Mouse (Mus musculus) CH12.LX (cell line): Measurements from ENCODE around the gene Chst2.

Source experiments
- CTCF ChIP-seq, 2 experiments: IDR thresholded peaks in 1 of 2; conservative IDR thresholded peaks in 1 of 2; 2 replicates each; pipeline ENCODE4 v1.5.1; 2011 to 2012; ENCODE audit warnings: low read depth in 2 of 2, low read length in 2 of 2, improper control_type of control experiment in 1 of 2, inconsistent platforms in 1 of 2, mild to moderate bottlenecking in 1 of 2, moderate library complexity in 1 of 2
- EP300 ChIP-seq: IDR thresholded peaks from 2 replicates; pipeline ENCODE4 v1.6.1; 2011; ENCODE audit warnings: low read length, improper control_type of control experiment
- MAFK ChIP-seq: IDR thresholded peaks from 2 replicates; pipeline ENCODE4 v1.6.1; 2011; ENCODE audit warnings: low read length, improper control_type of control experiment; ENCODE audit not compliant: insufficient replicate concordance
- POLR2A ChIP-seq: IDR thresholded peaks from 2 replicates; pipeline ENCODE4 v1.6.1; 2011; ENCODE audit warnings: low read depth, mild to moderate bottlenecking, improper control_type of control experiment, low read length
- USF1 ChIP-seq: IDR thresholded peaks from 2 replicates; pipeline ENCODE4 v1.6.1; 2014; ENCODE audit warnings: low read depth, mild to moderate bottlenecking, inconsistent platforms, low read length, improper control_type of control experiment
- ZNF384 ChIP-seq: IDR thresholded peaks from 2 replicates; pipeline ENCODE4 v1.6.1; 2012; ENCODE audit warnings: low read depth, low read length, improper control_type of control experiment, inconsistent platforms

DNA sequence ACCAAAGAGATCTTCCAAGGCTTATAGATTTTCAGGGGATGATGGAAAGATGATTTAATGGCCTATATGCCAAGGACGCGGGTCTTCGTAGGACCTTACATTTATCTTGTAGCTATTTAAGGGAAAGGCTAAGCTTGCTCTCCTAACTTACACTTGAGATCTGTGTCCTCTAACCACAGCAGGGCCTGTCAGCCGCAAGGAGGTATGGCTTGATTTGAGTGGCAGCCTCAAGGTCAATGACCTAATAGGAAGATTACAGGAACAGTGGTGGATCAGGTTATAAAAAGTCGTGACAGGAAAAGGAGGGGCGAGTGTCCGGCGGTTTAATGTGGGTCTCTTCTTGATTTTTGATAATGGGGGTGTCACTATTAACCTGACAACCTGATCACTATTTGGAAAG is 44.1 kb upstream of the Chst2 start:
- no peak for TF ChIP-seq ZNF384
- no peak for TF ChIP-seq EP300
- TF ChIP-seq POLR2A, result no peak
- TF ChIP-seq MAFK, result no peak
- TF ChIP-seq CTCF (conservative IDR thresholded peaks at IDR 0.05 in 1 of 2, IDR thresholded peaks at IDR 0.05 in 1 of 2; ENCODE audit: low read depth in 2 of 2, low read length in 2 of 2), result no peak
- TF ChIP-seq USF1, result no peak
